Mouse (Mus musculus) midbrain, embryonic 15.5 days (tissue): ENCODE data around the gene Gfra1. TPM values are rescaled to one million over a fixed set of nuclear protein-coding genes. Genes with fewer than 3 reads are reported as not detected.

Source experiments
- ATAC-seq: fragments of 200-750 bp; cut with Nextera tagmentation; replicated peaks from 2 replicates; pipeline ENCODE4 v1.8.0; 2017; ENCODE audit warnings: moderate TSS enrichment
- H3K27ac ChIP-seq: fragments of 300-500 bp; sonication (generic); 2 replicates; pipeline ENCODE4 v1.5.1; 2015; ENCODE audit warnings: mild to moderate bottlenecking, inconsistent platforms
- H3K27me3 ChIP-seq: fragments of 300-500 bp; sonication (generic); replicated peaks from 2 replicates; pipeline ENCODE4 v1.6.1; 2015; ENCODE audit warnings: inconsistent platforms
- H3K36me3 ChIP-seq: fragments of 300-500 bp; sonication (generic); replicated peaks from 2 replicates; pipeline ENCODE4 v1.6.1; 2015; ENCODE audit warnings: inconsistent platforms
- H3K4me1 ChIP-seq: fragments of 300-500 bp; sonication (generic); 2 replicates; pipeline ENCODE4 v1.6.1; 2015; ENCODE audit warnings: inconsistent platforms
- H3K4me2 ChIP-seq: fragments of 300-500 bp; sonication (generic); 2 replicates; pipeline ENCODE4 v1.6.1; 2015; ENCODE audit warnings: inconsistent platforms, mild to moderate bottlenecking, moderate library complexity
- H3K4me3 ChIP-seq: fragments of 300-500 bp; sonication (generic); 2 replicates; pipeline ENCODE4 v1.5.1; 2015; ENCODE audit warnings: mild to moderate bottlenecking, inconsistent platforms
- H3K9ac ChIP-seq: fragments of 300-500 bp; sonication (generic); 2 replicates; pipeline ENCODE4 v1.6.1; 2015; ENCODE audit warnings: mild to moderate bottlenecking, inconsistent platforms
- H3K9me3 ChIP-seq: fragments of 300-500 bp; sonication (generic); 2 replicates; pipeline ENCODE4 v1.6.1; 2016; ENCODE audit warnings: inconsistent platforms
- WGBS: fragments of 180-500 bp; shearing (Covaris S2); methylation state at CpG from one replicate; pipeline ENCODE4 v1.1.7; 2015; ENCODE audit warnings: mixed read lengths; 5-methylcytosine and 5-hydroxymethylcytosine counted together
- polyA plus RNA-seq: library from polyadenylated mRNA; unstranded; fragments of >200 nt; fragmentation: Nextera tagmentation; extraction: Ambion mirVana; gene quantifications from 2 replicates; pipeline ENCODE4 v1.2.1, GENCODE M21; 2015

The Gfra1 gene
- polyA plus RNA-seq, 1 experiment from 2014 or later, result 44.0 TPM

GRCm38 (mm10) chr19:58256485-58256884 lies 199.2 kb downstream of the Gfra1 start:
- Histone ChIP-seq H3K27ac (no peak overlapping the region), H3K9me3 (no peaks in the 10 kb centered on the region), H3K9ac (no peak overlapping the region), H3K27me3 (no peaks in the 10 kb centered on the region), H3K36me3 (no peaks in the 10 kb centered on the region), H3K4me2 (no peak overlapping the region), H3K4me3 (no peak overlapping the region), H3K4me1 (no peaks in the 10 kb centered on the region)
- no peak for ATAC-seq
- WGBS, result 84% methylated on average over 3 of the region's 3 CpGs

- Histone ChIP-seq H3K4me2 (no peak overlapping the region), H3K36me3 (no peaks in the 10 kb centered on the region), H3K4me3 (no peak overlapping the region), H3K27me3 (no peaks in the 10 kb centered on the region), H3K27ac (no peak overlapping the region), H3K9ac (no peak overlapping the region), H3K4me1 (0 out of 2 replicates have a peak, but pooled peaks cover 3% of the 10 kb centered on the region), H3K9me3 (no peaks in the 10 kb centered on the region)
- 83% methylated on average over 7 of the region's 7 CpGs for WGBS
- no peak for ATAC-seq
Measured at GRCm38 (mm10) chr19:58255394-58255793, 200.3 kb downstream of the Gfra1 start.

- WGBS, result 66% methylated on average over 3 of the region's 3 CpGs
- 0 out of 2 replicates have a peak, but pooled peaks cover 3% of the 10 kb centered on the region for H3K4me1 ChIP-seq
- H3K9ac ChIP-seq, result no peak overlapping the region
- no peaks in the 10 kb centered on the region for H3K27me3 ChIP-seq
- no peaks in the 10 kb centered on the region for H3K36me3 ChIP-seq
- H3K27ac ChIP-seq, result no peak overlapping the region
- no peak overlapping the region for H3K4me3 ChIP-seq
- no peak overlapping the region for H3K4me2 ChIP-seq
- ATAC-seq, result no peak
- no peaks in the 10 kb centered on the region for H3K9me3 ChIP-seq
Measured at GRCm38 (mm10) chr19:58254172-58254571, 201.5 kb downstream of the Gfra1 start.

DNA sequence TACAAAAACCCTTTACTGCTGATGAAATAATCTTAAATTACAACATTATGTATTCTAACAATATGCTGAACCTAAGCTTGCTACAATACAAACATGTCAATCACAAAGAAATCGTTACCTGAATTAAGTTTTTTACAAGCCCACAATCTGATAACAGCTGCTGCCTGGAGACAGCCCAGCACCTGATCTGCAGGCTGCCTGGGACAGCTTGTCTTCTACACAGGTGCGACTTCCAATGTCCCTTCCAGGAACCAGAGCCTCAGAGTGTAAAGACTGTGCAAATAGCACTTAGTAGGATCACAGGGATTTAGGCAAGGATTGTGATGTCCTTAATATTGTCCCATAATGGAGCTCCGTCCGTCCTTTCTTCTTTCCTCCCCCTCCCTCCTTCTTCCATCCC lies 204.0 kb downstream of the Gfra1 start:
- H3K9me3 ChIP-seq, result no peaks in the 10 kb centered on the region
- H3K27ac ChIP-seq, result no peak overlapping the region
- no peak overlapping the region for H3K9ac ChIP-seq
- no peak overlapping the region for H3K4me2 ChIP-seq
- ATAC-seq, result no peak
- 0 out of 2 replicates have a peak, but pooled peaks cover 3% of the 10 kb centered on the region for H3K4me1 ChIP-seq
- no peak overlapping the region for H3K4me3 ChIP-seq
- no peaks in the 10 kb centered on the region for H3K27me3 ChIP-seq
- no peaks in the 10 kb centered on the region for H3K36me3 ChIP-seq
- WGBS, result 79% methylated on average over 4 of the region's 4 CpGs

- Histone ChIP-seq H3K4me1 (0 out of 2 replicates have a peak, but pooled peaks cover 3% of the 10 kb centered on the region), H3K9me3 (no peaks in the 10 kb centered on the region), H3K27ac (no peak overlapping the region), H3K27me3 (no peaks in the 10 kb centered on the region), H3K36me3 (no peaks in the 10 kb centered on the region), H3K9ac (no peak overlapping the region), H3K4me3 (no peak overlapping the region), H3K4me2 (no peak overlapping the region)
- WGBS, result 32% methylated on average over 6 of the region's 6 CpGs
- ATAC-seq, result no peak
Measured at GRCm38 (mm10) chr19:58251095-58251494, 204.6 kb downstream of the Gfra1 start.

DNA sequence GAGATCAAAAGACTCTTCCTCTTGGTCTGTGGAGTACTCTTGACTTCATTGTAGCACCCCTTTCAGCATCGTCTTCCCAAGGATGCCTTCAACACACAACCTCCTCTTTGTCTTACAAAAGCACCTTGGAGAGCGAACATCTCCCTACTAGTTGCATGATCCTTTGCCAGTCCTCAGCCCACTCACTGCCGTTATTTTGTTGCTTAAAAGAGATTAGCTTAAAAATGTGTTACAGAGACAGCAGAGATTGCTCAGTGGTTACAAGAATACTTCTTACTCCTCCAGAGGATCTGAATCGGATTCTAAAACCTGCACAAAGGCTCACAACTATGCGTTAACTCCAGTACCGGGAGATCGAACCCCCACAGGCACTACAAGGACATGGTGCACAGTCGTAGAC lies 205.5 kb downstream of the Gfra1 start:
- 73% methylated on average over 8 of the region's 8 CpGs for WGBS
- Histone ChIP-seq H3K4me3 (no peak overlapping the region), H3K27me3 (no peaks in the 10 kb centered on the region), H3K36me3 (no peaks in the 10 kb centered on the region), H3K9ac (no peak overlapping the region), H3K4me1 (peaks cover 4% of the 10 kb centered on the region), H3K27ac (no peak overlapping the region), H3K4me2 (no peak overlapping the region), H3K9me3 (no peaks in the 10 kb centered on the region)
- ATAC-seq, result no peak

DNA sequence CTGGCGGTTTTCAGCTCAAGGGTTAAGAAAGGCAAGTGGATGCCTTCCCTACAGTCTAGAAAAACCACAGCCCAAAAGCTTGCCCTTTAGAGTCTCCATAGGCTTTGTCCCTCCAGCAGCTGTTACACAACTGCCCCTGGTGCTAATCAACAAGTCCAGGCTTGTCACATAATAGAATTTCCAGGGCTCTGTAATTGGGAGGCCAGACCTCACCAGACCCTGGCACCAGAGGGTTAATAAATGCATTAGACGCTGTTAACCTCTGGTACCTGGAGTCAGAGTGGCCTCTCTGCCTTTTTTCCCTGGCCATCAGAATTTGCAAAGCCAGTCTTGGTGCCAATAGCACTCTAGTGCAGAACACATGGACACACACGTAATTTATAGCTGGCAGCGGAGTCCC lies 211.6 kb downstream of the Gfra1 start:
- Histone ChIP-seq H3K9me3 (no peaks in the 10 kb centered on the region), H3K36me3 (no peaks in the 10 kb centered on the region), H3K4me1 (peaks cover 24% of the 10 kb centered on the region), H3K9ac (no peak overlapping the region), H3K27ac (peak overlapping the region; percentile 35; the same call in 1 of the 2 replicates), H3K27me3 (no peaks in the 10 kb centered on the region), H3K4me2 (no peak overlapping the region), H3K4me3 (no peak overlapping the region)
- ATAC-seq, result no peak
- 58% methylated on average over 4 of the region's 4 CpGs for WGBS

GRCm38 (mm10) chr19:58243604-58244003 lies 212.1 kb downstream of the Gfra1 start:
- Histone ChIP-seq H3K27me3 (no peaks in the 10 kb centered on the region), H3K4me2 (no peak overlapping the region), H3K36me3 (no peaks in the 10 kb centered on the region), H3K4me1 (peaks cover 24% of the 10 kb centered on the region), H3K27ac (no peak overlapping the region), H3K4me3 (no peak overlapping the region), H3K9me3 (no peaks in the 10 kb centered on the region), H3K9ac (no peak overlapping the region)
- no peak for ATAC-seq
- WGBS, result 65% methylated on average over 1 of the region's 1 CpGs

DNA sequence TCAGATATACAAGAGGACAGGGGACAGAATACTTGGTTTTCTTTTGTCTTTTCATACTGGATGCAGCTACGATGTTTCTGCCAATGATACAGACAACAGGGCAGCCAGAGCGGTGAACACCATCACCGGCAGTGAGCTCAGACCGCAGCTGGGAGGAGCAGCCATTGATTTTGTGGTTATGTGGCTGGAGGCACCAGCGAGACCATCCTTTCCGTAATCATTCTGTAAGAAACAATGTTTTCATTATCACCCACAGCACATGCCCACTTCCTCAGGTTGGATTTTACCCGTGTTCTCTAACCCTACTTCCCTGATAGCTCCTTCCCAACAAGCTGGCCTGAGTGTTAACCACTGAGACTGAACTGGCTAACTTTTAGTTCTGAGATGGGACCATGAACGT lies 217.4 kb downstream of the Gfra1 start:
- ATAC-seq, result no peak
- WGBS, result 78% methylated on average over 8 of the region's 8 CpGs

GRCm38 (mm10) chr19:58227725-58228124 lies 228.0 kb downstream of the Gfra1 start:
- no peak overlapping the region for H3K4me3 ChIP-seq
- ATAC-seq, result no peak
- 57% methylated on average over 9 of the region's 9 CpGs for WGBS

More for the DNA sequence above, 217.4 kb downstream of the Gfra1 start:
- Histone ChIP-seq H3K4me1 (peaks cover 6% of the 10 kb centered on the region; the same call in 1 of the 2 replicates), H3K4me2 (no peak overlapping the region), H3K4me3 (no peak overlapping the region), H3K9me3 (no peaks in the 10 kb centered on the region), H3K27ac (no peak overlapping the region), H3K36me3 (no peaks in the 10 kb centered on the region), H3K9ac (no peak overlapping the region), H3K27me3 (no peaks in the 10 kb centered on the region)

DNA sequence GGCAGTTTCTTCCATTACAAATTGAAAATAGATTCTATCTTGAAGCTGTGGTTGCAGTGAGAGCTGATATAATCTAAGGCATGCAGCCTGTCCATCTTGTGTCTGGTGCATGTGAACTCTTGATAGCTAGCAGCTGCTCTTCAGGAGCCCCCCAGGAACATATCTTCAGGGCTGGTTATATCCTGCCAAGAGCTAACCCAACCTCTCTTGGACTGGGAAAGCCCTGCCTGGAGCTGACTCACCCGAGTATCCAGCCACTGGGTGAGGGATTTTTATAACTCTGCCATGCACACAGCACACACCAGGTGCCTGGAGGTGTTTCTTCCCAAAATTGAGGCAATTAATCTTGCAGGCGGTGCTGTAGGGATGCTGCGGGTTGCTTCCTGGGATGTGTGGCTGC lies 228.8 kb downstream of the Gfra1 start:
- no peaks in the 10 kb centered on the region for H3K27me3 ChIP-seq
- no peaks in the 10 kb centered on the region for H3K9me3 ChIP-seq
- WGBS, result 60% methylated on average over 3 of the region's 3 CpGs
- H3K4me1 ChIP-seq, result peaks cover 20% of the 10 kb centered on the region
- H3K4me3 ChIP-seq, result no peak overlapping the region
- H3K4me2 ChIP-seq, result no peak overlapping the region
- no peak overlapping the region for H3K9ac ChIP-seq
- no peak overlapping the region for H3K27ac ChIP-seq
- H3K36me3 ChIP-seq, result no peaks in the 10 kb centered on the region
- no peak for ATAC-seq

More at GRCm38 (mm10) chr19:58227725-58228124, 228.0 kb downstream of the Gfra1 start:
- no peaks in the 10 kb centered on the region for H3K36me3 ChIP-seq
- H3K27ac ChIP-seq, result no peak overlapping the region
- no peak overlapping the region for H3K4me2 ChIP-seq
- no peaks in the 10 kb centered on the region for H3K27me3 ChIP-seq
- peaks cover 21% of the 10 kb centered on the region for H3K4me1 ChIP-seq
- no peak overlapping the region for H3K9ac ChIP-seq
- no peaks in the 10 kb centered on the region for H3K9me3 ChIP-seq

DNA sequence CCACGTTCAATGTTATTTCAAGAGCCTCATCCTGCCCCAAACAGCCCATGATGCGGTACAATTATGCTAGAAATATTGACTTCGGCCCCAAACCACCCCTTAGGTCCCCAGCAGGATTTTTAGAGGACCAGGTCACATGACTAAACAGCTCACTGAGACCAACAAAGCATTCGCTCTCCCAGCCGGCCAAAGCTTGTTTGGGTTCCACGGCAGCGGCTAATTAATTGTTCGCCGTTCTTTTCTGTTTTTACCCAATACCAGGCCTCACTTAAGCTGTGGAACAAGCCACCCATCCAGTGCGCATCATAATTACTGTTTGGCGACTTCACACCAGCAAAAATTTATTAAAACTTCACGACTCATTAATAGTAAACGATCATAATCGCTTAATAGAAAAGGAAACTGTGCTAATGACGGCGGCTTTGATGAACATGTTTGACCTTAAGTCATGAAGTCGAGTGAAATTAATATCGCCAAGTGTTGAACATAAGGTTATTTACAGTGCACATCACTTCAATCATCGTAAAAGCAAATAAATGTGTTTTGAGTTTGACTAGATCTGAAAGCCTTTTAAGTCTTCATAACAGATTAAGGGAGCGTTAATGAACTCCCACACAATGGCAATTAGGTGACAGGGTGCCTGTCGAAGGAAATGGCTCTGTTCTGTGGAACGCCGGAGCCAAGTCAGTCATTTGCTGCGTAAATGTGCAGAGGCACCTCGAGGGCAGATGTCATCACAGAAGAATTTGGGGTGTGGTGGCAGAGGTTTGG lies 235.5 kb downstream of the Gfra1 start:
- H3K4me2 ChIP-seq, result no peak overlapping the region
- H3K27me3 ChIP-seq, result no peaks in the 10 kb centered on the region
- no peaks in the 10 kb centered on the region for H3K36me3 ChIP-seq
- no peak overlapping the region for H3K27ac ChIP-seq
- 61% methylated on average over 25 of the region's 25 CpGs for WGBS
- H3K9me3 ChIP-seq, result no peaks in the 10 kb centered on the region
- H3K4me1 ChIP-seq, result no peaks in the 10 kb centered on the region
- H3K9ac ChIP-seq, result no peak overlapping the region
- no peak overlapping the region for H3K4me3 ChIP-seq
- ATAC-seq, result no peak

GRCm38 (mm10) chr19:58217591-58217990 lies 238.1 kb downstream of the Gfra1 start:
- H3K27ac ChIP-seq, result no peak overlapping the region
- no peak overlapping the region for H3K9ac ChIP-seq
- no peaks in the 10 kb centered on the region for H3K27me3 ChIP-seq
- H3K9me3 ChIP-seq, result no peaks in the 10 kb centered on the region
- ATAC-seq, result no peak
- H3K4me1 ChIP-seq, result no peaks in the 10 kb centered on the region
- no peaks in the 10 kb centered on the region for H3K36me3 ChIP-seq
- 83% methylated on average over 4 of the region's 4 CpGs for WGBS
- no peak overlapping the region for H3K4me3 ChIP-seq
- H3K4me2 ChIP-seq, result no peak overlapping the region
